1 mouse cellular context compared by ENCODE assay signal in the genomic region with DNA sequence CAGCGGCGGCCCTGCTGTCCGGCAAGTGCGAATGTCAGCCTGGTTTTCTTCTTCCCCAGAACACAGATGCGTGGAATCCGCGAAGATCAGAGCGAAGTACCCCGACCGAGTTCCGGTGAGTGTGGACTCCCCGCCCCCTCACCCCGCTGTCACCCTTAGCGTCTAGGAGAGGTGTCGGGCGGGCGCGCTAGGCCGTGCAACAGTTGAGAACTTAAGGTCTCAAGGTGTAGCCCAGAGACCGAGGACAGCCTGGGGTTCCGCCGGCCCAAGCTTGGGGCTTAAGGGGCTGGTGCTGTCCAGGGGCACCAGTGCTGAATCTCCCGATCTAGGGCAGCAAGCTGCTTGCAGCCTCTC.
A peak's percentile ranks its signal among the peaks of the same experiment; 100 is the strongest.
TF ChIP-seq lines count a peak whose summit lies in the region.

No protein-coding gene starts in this region.

TF ChIP-seq in CH12.LX, 34 proteins besides CTCF, POLR2A, EP300 and RAD21:
- TF ChIP-seq SIN3A (IDR thresholded peaks at IDR 0.05; ENCODE audit: low read length), result peak; percentile 88
- TF ChIP-seq USF2 (conservative IDR thresholded peaks at IDR 0.05; ENCODE audit: low read depth, low read length), result no peak
